Mouse (Mus musculus) inflammation-experienced regulatory T-cells, adult 6 months (primary cell): ENCODE measurements around the gene Ccar1. TPM values are rescaled to one million over a fixed set of nuclear protein-coding genes. Genes with fewer than 3 reads are reported as not detected.
"Not testable (repeated sequence)": the region's sequence is repeated elsewhere in the genome, so short reads cannot be mapped to it uniquely, and the experiment has no call there.

Source experiments
- ATAC-seq: one replicate; pipeline ENCODE4 v1.8.0; 2017
- polyA plus RNA-seq, 3 experiments: library from polyadenylated mRNA; unstranded; fragments of 100-300 nt; shearing (Covaris generic); gene quantifications; one replicate each; pipeline ENCODE4 v1.2.1; 2017

The Ccar1 gene
- polyA plus RNA-seq, 3 experiments from 2014 or later = 122 to 149 (median 137) TPM

GRCm38 (mm10) chr10:62724936-62725335, 67.2 kb downstream of the Ccar1 start:
- no peak for ATAC-seq

GRCm38 (mm10) chr10:62722701-62723100, 69.4 kb downstream of the Ccar1 start:
- ATAC-seq = no peak

GRCm38 (mm10) chr10:62720574-62720973, 71.5 kb downstream of the Ccar1 start:
- not testable (repeated sequence) for ATAC-seq

GRCm38 (mm10) chr10:62713457-62713856, 78.6 kb downstream of the Ccar1 start:
- ATAC-seq = no peak

GRCm38 (mm10) chr10:62703579-62703978, 88.5 kb downstream of the Ccar1 start:
- no peak for ATAC-seq

GRCm38 (mm10) chr10:62702436-62702835, 89.7 kb downstream of the Ccar1 start:
- no peak for ATAC-seq

Other genes starting within 250 kb of the Ccar1 start
- gene Kif1bp, start 213.8 kb downstream of the Ccar1 start, polyA plus RNA-seq = 1 to 10 TPM; 4.1 to 8.7 (median 5.0) TPM
- gene Ddx21, start 190.0 kb downstream of the Ccar1 start, polyA plus RNA-seq = 10 to 100 TPM; 51.4 to 60.7 (median 54.9) TPM
- gene Ddx50, start 141.1 kb downstream of the Ccar1 start, polyA plus RNA-seq = 100 to 1,000 TPM in 2 of 3 experiments, 10 to 100 TPM in 1; 94.3 to 115 (median 103) TPM
- 1 to 10 TPM; 1.1 to 1.9 (median 1.7) TPM for gene Stox1, start 66.2 kb downstream of the Ccar1 start, polyA plus RNA-seq
- 1 to 10 TPM; 2.6 to 9.0 (median 8.5) TPM for gene Tet1, start 116.7 kb upstream of the Ccar1 start, polyA plus RNA-seq
- gene Slc25a16, start 128.3 kb upstream of the Ccar1 start, polyA plus RNA-seq = 1 to 10 TPM; 2.9 to 5.1 (median 3.1) TPM
- 1 to 10 TPM; 1.6 to 9.8 (median 3.6) TPM for gene Dna2, start 154.7 kb upstream of the Ccar1 start, polyA plus RNA-seq
- 10 to 100 TPM; 25.8 to 61.7 (median 43.9) TPM for gene Rufy2, start 187.9 kb upstream of the Ccar1 start, polyA plus RNA-seq
- gene Hnrnph3, start 231.9 kb upstream of the Ccar1 start, polyA plus RNA-seq = 100 to 1,000 TPM in 1 of 3 experiments, 10 to 100 TPM in 2; 61.1 to 117 (median 97.4) TPM
- under 1 TPM in 2 of 3 experiments, not detected in 1; 0.51 to 0.98 TPM for gene Pbld2, start 232.0 kb upstream of the Ccar1 start, polyA plus RNA-seq